Mouse (Mus musculus) embryonic facial prominence, embryonic 11.5 days (tissue): ENCODE results near the gene Src. TPM values are rescaled to one million over a fixed set of nuclear protein-coding genes. Genes with fewer than 3 reads are reported as not detected.

Experiments
- ATAC-seq: fragments of 200-750 bp; cut with Nextera tagmentation; replicated peaks from 2 replicates; pipeline ENCODE4 v1.8.0; 2017; ENCODE audit warnings: low read depth; ENCODE audit not compliant: insufficient number of reproducible peaks, low FRiP score, low TSS enrichment
- DNase-seq: peaks from one replicate; pipeline ENCODE4 v3.0.0-alpha.2; 2015; ENCODE audit warnings: low spot score
- H3K27ac ChIP-seq: fragments of 300-500 bp; sonication (generic); replicated peaks from 2 replicates; pipeline ENCODE4 v1.5.1; 2014; ENCODE audit warnings: mild to moderate bottlenecking, low read depth, low read length, control low read depth
- H3K27me3 ChIP-seq: fragments of 300-500 bp; sonication (generic); 2 replicates; pipeline ENCODE4 v1.6.1; 2014; ENCODE audit warnings: mild to moderate bottlenecking, low read length, moderate library complexity, mixed read lengths; ENCODE audit not compliant: control insufficient read depth, insufficient read depth
- H3K36me3 ChIP-seq: fragments of 300-500 bp; sonication (generic); replicated peaks from 2 replicates; pipeline ENCODE4 v1.6.1; 2014; ENCODE audit warnings: low read depth, mild to moderate bottlenecking, low read length, moderate library complexity, mixed read lengths; ENCODE audit not compliant: control insufficient read depth, insufficient read depth
- H3K4me1 ChIP-seq: fragments of 300-500 bp; sonication (generic); 2 replicates; pipeline ENCODE4 v1.6.1; 2014; ENCODE audit warnings: low read length, mixed read lengths; ENCODE audit not compliant: control insufficient read depth, insufficient read depth
- H3K4me2 ChIP-seq: fragments of 300-500 bp; sonication (generic); 2 replicates; pipeline ENCODE4 v1.6.1; 2014; ENCODE audit warnings: low read depth, mild to moderate bottlenecking, control low read depth, low read length, moderate library complexity
- H3K4me3 ChIP-seq: fragments of 300-500 bp; sonication (generic); 2 replicates; pipeline ENCODE4 v1.5.1; 2014; ENCODE audit warnings: low read depth, low read length, control low read depth
- H3K9ac ChIP-seq: fragments of 300-500 bp; sonication (generic); replicated peaks from 2 replicates; pipeline ENCODE4 v1.6.1; 2014; ENCODE audit warnings: mild to moderate bottlenecking, control low read depth, low read length
- H3K9me3 ChIP-seq: fragments of 300-500 bp; sonication (generic); replicated peaks from 2 replicates; pipeline ENCODE4 v1.6.1; 2016; ENCODE audit warnings: mild to moderate bottlenecking, low read length, inconsistent platforms, mixed read lengths; ENCODE audit not compliant: control insufficient read depth
- WGBS: fragments of 180-500 bp; shearing (Covaris S2); extraction: QIAGEN DNeasy Blood & Tissue Kit; methylation state at CpG from one replicate; pipeline ENCODE4 v1.1.7; 2014; 5-methylcytosine and 5-hydroxymethylcytosine counted together
- polyA plus RNA-seq: library from polyadenylated mRNA; unstranded; fragments of >200 nt; fragmentation: Nextera tagmentation; extraction: Ambion mirVana; gene quantifications from 2 replicates; pipeline ENCODE4 v1.2.1, GENCODE M21; 2014

The Src gene
- polyA plus RNA-seq, 1 experiment from 2014 or later: 13.9 TPM

- no peak overlapping the region for H3K4me2 ChIP-seq
- no peak for DNase-seq
- peaks cover 4% of the 10 kb centered on the region for H3K36me3 ChIP-seq
- H3K9me3 ChIP-seq: no peaks in the 10 kb centered on the region
- ATAC-seq: no peak
- WGBS: 95% methylated on average over 4 of the region's 4 CpGs
- no peak overlapping the region for H3K27ac ChIP-seq
- H3K4me1 ChIP-seq: no peaks in the 10 kb centered on the region; the same call in 1 of the 2 replicates
- no peaks in the 10 kb centered on the region for H3K27me3 ChIP-seq
- H3K9ac ChIP-seq: no peak overlapping the region
- H3K4me3 ChIP-seq: no peak overlapping the region
These were observed 19.7 kb upstream of the Src start for GRCm38 (mm10) chr2:157398539-157398938.

GRCm38 (mm10) chr2:157399797-157400196 lies 18.4 kb upstream of the Src start:
- Histone ChIP-seq H3K4me3 (no peak overlapping the region), H3K9ac (no peak overlapping the region), H3K36me3 (peaks cover 4% of the 10 kb centered on the region), H3K27me3 (no peaks in the 10 kb centered on the region), H3K4me1 (no peaks in the 10 kb centered on the region; the same call in 1 of the 2 replicates), H3K9me3 (no peaks in the 10 kb centered on the region), H3K27ac (no peak overlapping the region), H3K4me2 (no peak overlapping the region)
- no peak for DNase-seq
- ATAC-seq: no peak
- WGBS: 88% methylated on average over 10 of the region's 10 CpGs

DNA sequence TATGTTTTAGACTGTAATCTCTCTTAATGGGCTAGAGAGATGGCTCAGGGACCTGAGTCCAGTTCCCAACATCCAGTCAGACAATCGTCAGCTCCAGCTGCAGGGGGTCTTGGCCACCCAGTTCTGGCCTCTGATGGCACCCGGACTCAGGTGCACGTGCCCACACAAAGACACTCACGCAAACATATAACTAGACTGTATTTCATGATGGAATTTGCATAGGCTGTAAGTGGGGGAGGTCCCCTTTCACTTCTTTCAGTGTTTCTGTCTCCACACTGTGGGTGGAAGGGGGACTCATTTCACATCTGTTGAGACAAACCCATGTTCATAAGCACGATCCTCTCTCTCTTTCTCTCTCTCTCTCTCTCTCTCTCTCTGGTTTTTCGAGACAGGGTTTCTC lies 17.8 kb upstream of the Src start:
- H3K9me3 ChIP-seq: no peaks in the 10 kb centered on the region
- WGBS: 94% methylated on average over 6 of the region's 6 CpGs
- no peak overlapping the region for H3K4me2 ChIP-seq
- no peak overlapping the region for H3K4me3 ChIP-seq
- no peak overlapping the region for H3K9ac ChIP-seq
- H3K27ac ChIP-seq: no peak overlapping the region
- no peak for DNase-seq
- H3K4me1 ChIP-seq: no peaks in the 10 kb centered on the region; the same call in 1 of the 2 replicates
- no peaks in the 10 kb centered on the region for H3K27me3 ChIP-seq
- H3K36me3 ChIP-seq: peaks cover 4% of the 10 kb centered on the region
- no peak for ATAC-seq

DNA sequence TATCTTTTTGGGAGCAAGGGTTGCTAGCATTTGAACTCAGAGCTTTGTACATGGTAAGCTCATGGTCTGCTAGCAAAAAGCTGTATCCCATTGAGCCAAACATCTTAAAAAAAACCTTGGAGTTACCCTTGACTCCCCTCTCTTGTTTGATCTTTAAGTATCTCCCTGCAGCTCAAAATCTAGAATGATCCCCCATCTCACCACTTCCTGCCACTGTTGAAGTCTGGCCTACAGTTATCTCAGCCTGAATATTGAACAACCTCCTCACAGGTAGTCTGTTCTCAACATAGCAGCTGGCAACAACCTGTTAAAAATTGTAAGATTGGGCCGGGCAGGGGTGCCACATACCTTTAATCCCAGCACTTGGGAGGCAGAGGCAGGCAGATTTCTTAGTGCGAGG lies 17.0 kb upstream of the Src start:
- Histone ChIP-seq H3K4me3 (no peak overlapping the region), H3K4me2 (no peak overlapping the region), H3K36me3 (peaks cover 4% of the 10 kb centered on the region), H3K4me1 (no peaks in the 10 kb centered on the region), H3K27ac (no peak overlapping the region), H3K27me3 (no peaks in the 10 kb centered on the region), H3K9me3 (no peaks in the 10 kb centered on the region), H3K9ac (no peak overlapping the region)
- WGBS: 95% methylated on average over 2 of the region's 2 CpGs
- DNase-seq (no peak), ATAC-seq (no peak)

DNA sequence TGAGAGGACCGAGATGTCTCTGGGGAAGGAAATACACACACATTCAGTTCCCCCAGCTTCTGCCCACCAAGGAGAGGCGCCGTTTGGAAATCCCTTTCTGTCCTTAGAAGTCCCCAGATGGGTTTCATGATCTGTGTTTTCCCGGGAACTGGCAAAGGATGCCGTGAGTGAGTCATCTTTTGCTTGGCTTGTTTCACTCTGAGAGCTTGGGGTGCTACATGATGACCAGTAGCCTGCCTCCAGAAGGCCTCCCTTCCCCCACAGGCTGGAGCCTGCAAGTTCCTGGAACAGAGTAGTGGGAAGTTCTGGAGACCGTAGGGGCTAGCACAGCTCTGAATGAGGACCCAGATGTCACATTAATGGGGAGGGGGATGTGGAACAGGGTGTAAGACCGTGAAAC lies 10.6 kb upstream of the Src start:
- Histone ChIP-seq H3K4me3 (no peak overlapping the region), H3K9me3 (no peaks in the 10 kb centered on the region), H3K4me2 (no peak overlapping the region), H3K9ac (no peak overlapping the region), H3K27me3 (no peaks in the 10 kb centered on the region), H3K27ac (no peak overlapping the region), H3K36me3 (no peaks in the 10 kb centered on the region), H3K4me1 (no peaks in the 10 kb centered on the region)
- no peak for DNase-seq
- no peak for ATAC-seq
- WGBS: 92% methylated on average over 7 of the region's 7 CpGs

- no peak overlapping the region for H3K27ac ChIP-seq
- H3K36me3 ChIP-seq: no peaks in the 10 kb centered on the region
- no peaks in the 10 kb centered on the region for H3K27me3 ChIP-seq
- no peak overlapping the region for H3K9ac ChIP-seq
- 61% methylated on average over 12 of the region's 12 CpGs for WGBS
- no peaks in the 10 kb centered on the region for H3K9me3 ChIP-seq
- H3K4me3 ChIP-seq: no peak overlapping the region
- H3K4me1 ChIP-seq: no peaks in the 10 kb centered on the region
- ATAC-seq (peak; percentile 29; the same call in 1 of the 2 replicates), DNase-seq (no peak)
- no peak overlapping the region; the same call in 1 of the 2 replicates for H3K4me2 ChIP-seq
These were observed 8.3 kb upstream of the Src start for GRCm38 (mm10) chr2:157409793-157410533.

GRCm38 (mm10) chr2:157411151-157411693 lies 7.0 kb upstream of the Src start:
- Histone ChIP-seq H3K9me3 (no peaks in the 10 kb centered on the region), H3K36me3 (no peaks in the 10 kb centered on the region), H3K4me1 (no peaks in the 10 kb centered on the region), H3K4me3 (no peak overlapping the region), H3K27ac (no peak overlapping the region), H3K27me3 (no peaks in the 10 kb centered on the region), H3K4me2 (no peak overlapping the region), H3K9ac (no peak overlapping the region)
- WGBS: 76% methylated on average over 6 of the region's 6 CpGs
- ATAC-seq (no peak), DNase-seq (no peak)

DNA sequence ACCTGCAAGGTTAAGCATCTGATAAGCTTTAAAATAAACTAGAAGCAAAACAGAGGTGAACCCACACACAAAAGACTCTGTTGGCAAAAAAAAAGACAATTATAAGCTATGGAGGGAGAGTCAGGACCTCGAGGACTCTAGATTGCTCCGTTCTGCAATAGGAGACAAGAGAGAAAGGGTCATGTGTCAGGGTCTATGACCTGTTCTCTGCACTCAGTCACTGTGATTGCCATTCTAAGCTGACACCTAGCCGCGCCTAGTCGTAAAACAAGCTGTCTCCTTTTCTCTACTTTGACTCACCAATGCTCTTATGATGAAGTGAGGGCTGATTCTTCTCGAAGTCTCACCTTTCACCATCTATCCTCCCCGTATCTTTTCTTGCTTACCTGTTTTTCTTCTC lies 5.7 kb upstream of the Src start:
- WGBS: 74% methylated on average over 7 of the region's 7 CpGs
- no peak for DNase-seq

More for the DNA sequence above, 5.7 kb upstream of the Src start:
- Histone ChIP-seq H3K4me3 (no peak overlapping the region), H3K9me3 (no peaks in the 10 kb centered on the region), H3K4me2 (no peak overlapping the region), H3K27me3 (no peaks in the 10 kb centered on the region), H3K27ac (no peak overlapping the region), H3K36me3 (no peaks in the 10 kb centered on the region), H3K4me1 (no peaks in the 10 kb centered on the region), H3K9ac (no peak overlapping the region)
- no peak for ATAC-seq
